Mouse (Mus musculus) midbrain, embryonic 14.5 days (tissue): ENCODE results near the gene Gtpbp4. TPM values are rescaled to one million over a fixed set of nuclear protein-coding genes. Genes with fewer than 3 reads are reported as not detected.
"Not testable (repeated sequence)": the region's sequence is repeated elsewhere in the genome, so short reads cannot be mapped to it uniquely, and the experiment has no call there.

ENCODE experiments used
- ATAC-seq: fragments of 200-750 bp; cut with Nextera tagmentation; 2 replicates; pipeline ENCODE4 v1.8.0; 2017; ENCODE audit warnings: moderate number of reproducible peaks, moderate library complexity; ENCODE audit not compliant: low FRiP score, low TSS enrichment
- DNase-seq: peaks from one replicate; pipeline ENCODE4 v3.0.0-alpha.2; 2015
- H3K27ac ChIP-seq: fragments of 300-500 bp; sonication (generic); replicated peaks from 2 replicates; pipeline ENCODE4 v1.5.1; 2014; ENCODE audit warnings: mild to moderate bottlenecking, low read depth, low read length, moderate library complexity
- H3K27me3 ChIP-seq: fragments of 300-500 bp; sonication (generic); 2 replicates; pipeline ENCODE4 v1.6.1; 2014; ENCODE audit warnings: low read length, control low read depth, mixed read lengths; ENCODE audit not compliant: control insufficient read depth, insufficient read depth
- H3K36me3 ChIP-seq: fragments of 300-500 bp; sonication (generic); 2 replicates; pipeline ENCODE4 v1.6.1; 2014; ENCODE audit warnings: low read length, control low read depth; ENCODE audit not compliant: control insufficient read depth, insufficient read depth
- H3K4me1 ChIP-seq: fragments of 300-500 bp; sonication (generic); 2 replicates; pipeline ENCODE4 v1.6.1; 2014; ENCODE audit warnings: mild to moderate bottlenecking, antibody characterized with exemption, low read length, control low read depth; ENCODE audit not compliant: control insufficient read depth, insufficient read depth
- H3K4me2 ChIP-seq: fragments of 300-500 bp; sonication (generic); 2 replicates; pipeline ENCODE4 v1.6.1; 2014; ENCODE audit warnings: mild to moderate bottlenecking, low read length, moderate library complexity
- H3K4me3 ChIP-seq: fragments of 300-500 bp; sonication (generic); replicated peaks from 2 replicates; pipeline ENCODE4 v1.5.1; 2014; ENCODE audit warnings: low read depth, low read length
- H3K9ac ChIP-seq: fragments of 300-500 bp; sonication (generic); replicated peaks from 2 replicates; pipeline ENCODE4 v1.6.1; 2014; ENCODE audit warnings: mild to moderate bottlenecking, low read length, moderate library complexity
- H3K9me3 ChIP-seq: fragments of 300-500 bp; sonication (generic); 2 replicates; pipeline ENCODE4 v1.6.1; 2016; ENCODE audit warnings: low read length, control low read depth, mixed read lengths; ENCODE audit not compliant: control insufficient read depth
- WGBS: fragments of 180-500 bp; shearing (Covaris S2); extraction: QIAGEN DNeasy Blood & Tissue Kit; methylation state at CpG from one replicate; pipeline ENCODE4 v1.1.7; 2014; 5-methylcytosine and 5-hydroxymethylcytosine counted together
- microRNA-seq: library from miRNA; unstranded; fragments of <30 nt; microRNA quantifications from one replicate; pipeline ENCODE4, GENCODE M21; 2016
- polyA plus RNA-seq: library from polyadenylated mRNA; unstranded; fragments of >200 nt; fragmentation: Nextera tagmentation; extraction: Ambion mirVana; gene quantifications from 2 replicates; pipeline ENCODE4 v1.2.1, GENCODE M21; 2014

The Gtpbp4 gene
- polyA plus RNA-seq, 1 experiment from 2014 or later = 79.3 TPM

DNA sequence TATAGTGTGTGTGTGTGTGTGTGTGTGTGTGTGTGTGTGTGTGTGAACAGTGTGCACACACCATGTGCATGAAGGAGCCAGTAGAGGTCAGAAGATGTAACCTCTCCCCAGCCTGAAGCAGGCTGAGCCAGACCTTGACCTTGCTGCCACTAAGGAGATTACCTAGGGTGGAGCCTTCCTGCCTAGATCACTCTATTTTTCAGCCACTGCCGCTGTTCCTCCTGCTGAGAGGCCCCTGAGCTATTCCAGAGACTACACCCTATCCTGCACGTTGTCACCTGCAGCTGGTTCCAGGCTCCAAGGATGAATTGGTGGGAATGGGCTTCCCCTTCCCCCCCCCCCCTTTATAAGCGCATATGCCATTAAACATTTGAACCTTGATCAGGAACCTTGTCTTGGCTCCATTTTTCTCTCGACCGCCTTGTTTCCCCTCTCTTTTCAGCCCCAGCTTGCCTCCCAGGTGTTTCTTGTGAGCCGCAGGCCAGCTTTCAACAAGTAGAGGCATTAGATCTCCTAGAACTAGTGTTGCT, 58.2 kb downstream of the Gtpbp4 start:
- H3K27ac ChIP-seq, H3K4me3 ChIP-seq, DNase-seq, ATAC-seq, H3K36me3 ChIP-seq, H3K4me1 ChIP-seq, H3K27me3 ChIP-seq, H3K9me3 ChIP-seq, H3K9ac ChIP-seq, H3K4me2 ChIP-seq: not testable (repeated sequence)
- 80% methylated on average over 6 of the region's 6 CpGs for WGBS

DNA sequence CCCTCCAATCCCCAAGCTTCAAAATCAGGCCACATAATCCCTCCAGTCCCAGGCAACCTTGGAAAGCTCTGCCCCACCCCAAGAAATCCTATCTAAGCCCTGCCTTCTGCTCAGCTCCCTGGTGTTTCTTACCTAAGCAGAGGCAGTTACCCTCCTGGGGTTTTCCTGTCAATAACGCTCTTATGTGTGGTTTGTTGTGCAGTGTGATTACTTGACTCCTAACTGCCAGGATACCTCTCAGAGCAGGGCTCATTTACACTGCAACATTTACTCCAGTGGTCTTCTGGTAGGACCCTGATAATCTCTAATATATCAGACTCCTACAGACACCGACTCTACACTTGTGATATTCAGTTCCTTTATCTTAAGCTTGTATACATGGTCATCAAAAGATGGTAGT, 62.4 kb downstream of the Gtpbp4 start:
- Histone ChIP-seq H3K27ac (no peak overlapping the region), H3K4me1 (no peaks in the 10 kb centered on the region), H3K9me3 (no peaks in the 10 kb centered on the region), H3K9ac (no peak overlapping the region), H3K36me3 (no peaks in the 10 kb centered on the region), H3K27me3 (no peaks in the 10 kb centered on the region), H3K4me3 (no peak overlapping the region), H3K4me2 (no peak overlapping the region)
- 64% methylated on average over 2 of the region's 2 CpGs for WGBS
- no peak for DNase-seq
- no peak for ATAC-seq

Small RNA genes lying within 50 kb of the gene (microRNA-seq; reads per million reads assigned to microRNA genes)
- not detected for gene Gm22750

Other genes with a start within 250 kb of the Gtpbp4 start
- gene Wdr37, start 124.2 kb downstream of the Gtpbp4 start, polyA plus RNA-seq = 51.3 and 71.0 TPM in 2 replicates
- 66.6 and 81.8 TPM in 2 replicates for gene Idi1, start 110.6 kb downstream of the Gtpbp4 start, polyA plus RNA-seq
- not detected in 2 replicates for gene Gm9745, start 47.9 kb downstream of the Gtpbp4 start, polyA plus RNA-seq
- 0.09 TPM in 1 of 2 replicates, not detected in the other for gene Idi2, start 43.2 kb downstream of the Gtpbp4 start, polyA plus RNA-seq
- 45.6 and 51.6 TPM in 2 replicates for gene Larp4b, start 97.8 kb upstream of the Gtpbp4 start, polyA plus RNA-seq